Mouse (Mus musculus) heart, postnatal 0 days (tissue): ENCODE measurements around the gene Gpr85.

ENCODE experiments used
- CTCF ChIP-seq: IDR thresholded peaks from 2 replicates; pipeline ENCODE4 v1.5.1; 2016; ENCODE audit warnings: antibody characterized with exemption, control low read depth, low read depth
- EP300 ChIP-seq: IDR thresholded peaks from 2 replicates; pipeline ENCODE4 v1.6.1; 2016; ENCODE audit warnings: antibody characterized with exemption, low read depth

GRCm38 (mm10) chr6:13860596-13860995, 20.9 kb upstream of the Gpr85 start:
- no peak for TF ChIP-seq EP300
- TF ChIP-seq CTCF = no peak
